Mouse (Mus musculus) v-Abl transformed pro-B cells (cell line): ENCODE measurements at regions not wholly inside any gene's neighbourhood (a gene's known extent, or its start where the extent isn't known, plus 50 kb on each side); places are given as distances from the start of the nearest gene placed in this dataset.

Experiments
- in situ Hi-C, 2 experiments: fragments of 400-800 bp; cut with MboI; formaldehyde crosslinking; loops; one replicate each; pipeline ENCODE4 v1.15.1; 2025; ENCODE audit not compliant: unreplicated experiment in 2 of 2

DNA sequence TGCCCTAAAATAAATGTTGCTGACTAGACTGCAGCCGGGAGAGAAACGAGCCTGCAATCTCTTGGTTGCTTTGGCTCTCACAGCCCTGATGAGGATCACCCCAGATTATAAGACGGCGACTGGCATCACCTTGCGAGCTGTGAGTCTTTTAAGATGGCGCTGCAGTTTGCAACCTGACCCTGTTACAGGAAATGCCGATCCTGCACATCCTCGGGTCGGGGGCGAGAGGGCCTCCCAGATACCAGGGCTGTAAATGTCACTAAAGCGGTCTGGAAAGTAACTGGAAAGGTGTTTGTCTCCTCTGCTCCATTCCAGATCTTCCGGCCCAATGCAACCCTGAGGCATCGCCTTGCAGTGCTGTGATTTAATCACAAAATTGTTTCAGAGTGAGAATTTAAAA lies 53.4 kb downstream of the Cartpt start:
- in situ Hi-C loops: loop anchor here (10.0 to 25.0 kb wide), 3 partner anchors 473 to 765 kb away; partner anchors contain the start of gene Marveld2 (in 1 of the 2)

GRCm38 (mm10) chr13:99842626-99843025 lies 58.3 kb downstream of the Cartpt start:
- in situ Hi-C loops: loop anchor here (5.0 to 25.0 kb wide), 4 partner anchors 465 to 770 kb away; partner anchors contain the start of gene Marveld2 (in 1 of the 2)

- in situ Hi-C loops: loop anchor here in 1 of 2 experiments (25.0 kb wide), 2 partner anchors 677 to 773 kb away; partner anchors contain the start of gene Marveld2
These were observed 61.4 kb downstream of the Cartpt start for GRCm38 (mm10) chr13:99839446-99839845.

GRCm38 (mm10) chr13:99837772-99838425 lies 63.0 kb downstream of the Cartpt start:
- in situ Hi-C loops: loop anchor here in 1 of 2 experiments (25.0 kb wide), 2 partner anchors 676 to 774 kb away; partner anchors contain the start of gene Marveld2

DNA sequence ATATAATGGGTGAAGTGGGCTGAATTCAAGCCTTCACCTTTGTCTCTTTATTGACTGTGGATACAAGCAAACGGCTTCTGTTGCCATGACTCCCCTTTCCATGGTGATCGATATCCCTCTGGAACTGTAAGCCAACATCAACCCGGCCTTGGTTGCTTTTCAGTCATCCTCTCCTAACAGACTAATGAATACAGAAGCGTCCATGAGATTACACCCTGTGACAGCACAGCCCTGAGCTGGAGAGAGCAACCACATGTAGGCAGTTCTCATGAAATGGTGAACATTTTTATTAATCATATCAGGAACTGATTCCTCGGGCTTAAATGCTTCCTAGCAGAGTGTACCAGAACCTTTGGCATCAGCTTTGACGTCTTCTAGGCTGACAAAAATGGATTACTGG lies 63.7 kb downstream of the Cartpt start:
- in situ Hi-C loops: loop anchor here in 1 of 2 experiments (25.0 kb wide), 2 partner anchors 675 to 775 kb away; partner anchors contain the start of gene Marveld2

DNA sequence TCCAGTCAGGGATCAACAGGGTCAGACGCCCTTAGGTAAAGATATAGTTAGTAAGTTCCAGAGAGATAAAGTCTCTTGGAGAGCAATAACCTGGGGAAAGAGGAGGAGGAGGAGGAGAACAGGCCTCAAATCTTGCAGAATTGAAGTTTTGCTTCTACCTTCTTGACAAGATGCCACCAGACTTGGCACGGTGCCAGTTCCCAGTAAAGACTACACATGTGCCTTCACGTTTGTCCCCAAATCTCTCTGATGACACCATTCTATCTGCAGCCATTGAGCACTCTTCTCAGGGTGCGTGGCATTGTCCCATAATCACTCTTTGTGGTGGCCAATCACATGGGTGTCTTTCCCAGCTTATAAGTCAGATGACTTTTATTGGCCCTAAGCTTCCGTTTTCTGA lies 64.3 kb downstream of the Cartpt start:
- in situ Hi-C loops: loop anchor here in 1 of 2 experiments (25.0 kb wide), 2 partner anchors 674 to 776 kb away; partner anchors contain the start of gene Marveld2

DNA sequence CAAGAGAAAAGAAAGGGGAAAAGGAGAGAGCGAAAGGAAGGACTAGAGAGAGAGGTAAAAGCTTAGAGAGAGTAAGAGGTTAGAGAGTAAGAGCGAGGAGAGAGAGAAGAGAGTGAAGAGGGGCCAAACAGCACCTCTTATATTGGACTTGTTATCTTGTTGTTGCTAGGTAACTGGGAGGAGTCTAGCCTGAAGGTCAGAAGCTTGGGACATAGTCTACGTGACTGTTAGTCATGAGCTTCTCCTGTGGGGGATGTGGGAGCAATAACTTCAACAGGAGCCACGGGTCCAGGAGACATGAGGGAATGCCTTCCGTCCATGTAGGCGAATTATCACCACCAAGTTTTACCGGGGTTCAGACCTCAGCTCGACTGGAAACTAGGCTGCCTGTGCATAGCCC lies 65.4 kb downstream of the Cartpt start:
- in situ Hi-C loops: loop anchor here in 1 of 2 experiments (25.0 kb wide), 2 partner anchors 673 to 777 kb away; partner anchors contain the start of gene Marveld2

GRCm38 (mm10) chr13:99830080-99830724 lies 70.7 kb downstream of the Cartpt start:
- in situ Hi-C loops: loop anchor here in 1 of 2 experiments (25.0 kb wide), 2 partner anchors 668 to 782 kb away; partner anchors contain the start of gene Marveld2

- in situ Hi-C loops: loop anchor here in 1 of 2 experiments (25.0 kb wide), 2 partner anchors 665 to 785 kb away; partner anchors contain the start of gene Marveld2
These were observed 73.3 kb downstream of the Cartpt start for GRCm38 (mm10) chr13:99827573-99827972.

GRCm38 (mm10) chr13:99824625-99825024 lies 76.3 kb downstream of the Cartpt start:
- in situ Hi-C loops: loop anchor here in 1 of 2 experiments (25.0 kb wide), 2 partner anchors 662 to 788 kb away; partner anchors contain the start of gene Marveld2

- in situ Hi-C loops: no loop called here
These were observed 84.2 kb downstream of the Cartpt start for GRCm38 (mm10) chr13:99816666-99817065.

- in situ Hi-C loops: no loop called here
These were observed 85.1 kb downstream of the Cartpt start for GRCm38 (mm10) chr13:99815786-99816185.

- in situ Hi-C loops: no loop called here
These were observed 86.1 kb downstream of the Cartpt start for GRCm38 (mm10) chr13:99814801-99815200.

DNA sequence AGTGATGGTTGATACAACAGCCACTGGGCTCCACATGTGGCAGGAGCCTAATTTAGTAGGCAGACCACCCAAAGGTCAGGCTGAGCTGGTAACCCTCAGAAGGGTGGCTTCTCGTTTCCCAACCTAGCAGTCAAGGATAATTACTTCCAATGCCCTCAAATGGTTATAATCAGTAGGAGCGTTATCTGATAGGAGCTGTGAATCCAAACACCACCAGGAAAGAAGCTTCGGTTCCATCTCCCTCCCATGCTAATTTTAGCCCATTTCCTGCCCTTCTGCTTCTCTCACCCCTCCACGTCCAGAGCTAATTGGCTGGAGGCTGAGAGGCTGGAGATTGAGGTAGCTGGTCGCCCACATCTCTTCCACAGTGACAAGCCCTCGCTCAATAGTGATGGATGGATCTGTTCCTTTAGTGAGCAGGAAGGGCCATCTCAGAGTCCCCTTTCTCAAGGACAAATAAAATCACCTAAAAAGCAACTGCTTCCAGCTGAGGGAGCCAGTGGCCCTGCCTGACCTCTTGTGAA lies 86.8 kb downstream of the Cartpt start:
- in situ Hi-C loops: no loop called here

GRCm38 (mm10) chr13:99794448-99794847 lies 106.4 kb downstream of the Cartpt start:
- in situ Hi-C loops: no loop called here

DNA sequence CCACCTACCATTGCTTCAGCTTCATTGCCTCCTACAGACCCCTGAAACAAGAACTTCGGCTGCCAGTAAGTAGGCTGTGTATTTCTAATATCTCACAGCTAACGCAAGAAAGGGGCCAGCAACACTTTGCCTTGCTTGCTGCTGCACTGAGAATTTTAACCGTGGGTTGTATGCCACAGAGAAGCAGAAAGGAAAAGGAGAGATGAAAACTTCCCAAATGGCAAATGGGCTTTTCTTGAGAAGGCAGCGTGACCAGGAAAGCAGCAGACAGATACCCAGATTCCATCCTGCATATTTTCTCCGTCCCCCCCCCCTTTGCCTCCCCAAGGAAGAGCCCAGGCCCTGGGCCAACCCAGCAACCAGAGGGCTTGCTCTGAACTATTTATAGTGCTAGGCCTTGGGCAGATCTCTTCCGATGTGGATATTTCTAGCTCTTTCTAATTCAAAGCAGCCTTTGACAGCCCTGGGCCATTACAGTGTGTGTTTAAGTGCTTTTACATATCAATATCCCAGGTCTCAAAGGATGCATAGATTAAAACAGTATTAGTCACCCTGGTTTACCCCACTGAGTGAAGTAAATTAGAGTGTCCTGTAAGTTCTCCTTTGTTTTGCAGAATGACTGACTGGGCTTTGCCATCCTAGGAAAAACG lies 107.0 kb downstream of the Cartpt start:
- in situ Hi-C loops: no loop called here

- in situ Hi-C loops: no loop called here
These were observed 107.9 kb downstream of the Cartpt start for GRCm38 (mm10) chr13:99793001-99793400.

- in situ Hi-C loops: no loop called here
These were observed 109.9 kb downstream of the Cartpt start for GRCm38 (mm10) chr13:99790951-99791350.

DNA sequence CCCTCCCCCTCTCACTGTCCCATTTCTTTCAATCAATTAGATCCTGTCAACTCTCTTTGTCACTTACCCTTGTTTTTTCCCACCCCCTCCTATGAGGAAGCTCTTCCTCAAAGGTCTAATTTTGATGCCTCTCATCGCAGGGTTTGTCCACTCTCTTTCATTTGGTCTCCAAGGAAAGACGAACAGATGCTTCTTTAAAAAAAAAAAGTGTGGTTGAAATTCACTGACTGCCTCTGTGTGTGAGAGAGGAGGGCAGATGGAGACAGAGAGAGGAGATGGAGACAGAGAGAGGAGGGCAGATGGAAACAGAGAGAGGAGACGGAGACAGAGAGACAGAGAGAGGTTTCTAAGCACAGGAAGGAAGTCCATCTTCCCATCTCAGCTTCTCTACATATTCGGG lies 113.1 kb downstream of the Cartpt start:
- in situ Hi-C loops: no loop called here

DNA sequence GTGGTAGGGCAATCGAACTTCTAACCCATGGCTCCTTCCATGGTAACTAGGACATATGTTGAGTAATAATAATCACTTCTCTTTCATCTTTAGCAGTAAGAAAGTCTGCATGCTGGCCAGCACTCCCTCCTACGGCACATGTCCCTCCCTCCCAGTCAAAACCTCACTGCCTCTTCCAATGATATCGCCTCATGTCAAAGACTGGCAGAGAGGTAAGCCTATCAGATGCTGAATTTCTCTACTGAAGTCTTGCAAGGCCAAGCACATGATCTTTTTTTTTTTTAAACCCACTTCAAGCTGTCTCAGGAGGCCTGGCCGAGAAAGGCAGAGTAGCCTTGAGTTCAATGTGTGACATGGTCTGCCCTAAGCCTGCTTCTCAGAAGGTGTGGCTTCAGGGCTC lies 115.5 kb downstream of the Cartpt start:
- in situ Hi-C loops: no loop called here
